Mouse (Mus musculus) hindbrain, embryonic 10.5 days (tissue): ENCODE measurements at regions not wholly inside any gene's neighbourhood (a gene's known extent, or its start where the extent isn't known, plus 50 kb on each side); places are given as distances from the start of the nearest gene placed in this dataset.
"Not testable (repeated sequence)": the region's sequence is repeated elsewhere in the genome, so short reads cannot be mapped to it uniquely, and the experiment has no call there.

Experiments used
- DNase-seq: peaks from one replicate; pipeline ENCODE4 v3.0.0-alpha.2; 2017; ENCODE audit warnings: low spot score
- H3K27ac ChIP-seq: fragments of 300-500 bp; sonication (generic); 2 replicates; pipeline ENCODE4 v1.5.1; 2016; ENCODE audit warnings: mild to moderate bottlenecking, moderate library complexity
- H3K27me3 ChIP-seq: fragments of 300-500 bp; sonication (generic); 2 replicates; pipeline ENCODE4 v1.6.1; 2016; ENCODE audit warnings: mild to moderate bottlenecking; ENCODE audit not compliant: poor library complexity, insufficient read depth, severe bottlenecking
- H3K36me3 ChIP-seq: fragments of 300-500 bp; sonication (generic); 2 replicates; pipeline ENCODE4 v1.6.1; 2016; ENCODE audit warnings: mild to moderate bottlenecking, moderate library complexity
- H3K4me1 ChIP-seq: fragments of 300-500 bp; sonication (generic); replicated peaks from 2 replicates; pipeline ENCODE4 v1.6.1; 2016; ENCODE audit warnings: mild to moderate bottlenecking
- H3K4me3 ChIP-seq: fragments of 300-500 bp; sonication (generic); 2 replicates; pipeline ENCODE4 v1.5.1; 2016; ENCODE audit warnings: mild to moderate bottlenecking, moderate library complexity
- H3K9me3 ChIP-seq: fragments of 300-500 bp; sonication (generic); 2 replicates; pipeline ENCODE4 v1.6.1; 2016; ENCODE audit warnings: mild to moderate bottlenecking, moderate library complexity
- whole genome bisulfite sequencing: fragments of 180-500 bp; shearing (Covaris S2); methylation state at CpG from one replicate; pipeline ENCODE4 v1.1.7; 2016; 5-methylcytosine and 5-hydroxymethylcytosine counted together

DNA sequence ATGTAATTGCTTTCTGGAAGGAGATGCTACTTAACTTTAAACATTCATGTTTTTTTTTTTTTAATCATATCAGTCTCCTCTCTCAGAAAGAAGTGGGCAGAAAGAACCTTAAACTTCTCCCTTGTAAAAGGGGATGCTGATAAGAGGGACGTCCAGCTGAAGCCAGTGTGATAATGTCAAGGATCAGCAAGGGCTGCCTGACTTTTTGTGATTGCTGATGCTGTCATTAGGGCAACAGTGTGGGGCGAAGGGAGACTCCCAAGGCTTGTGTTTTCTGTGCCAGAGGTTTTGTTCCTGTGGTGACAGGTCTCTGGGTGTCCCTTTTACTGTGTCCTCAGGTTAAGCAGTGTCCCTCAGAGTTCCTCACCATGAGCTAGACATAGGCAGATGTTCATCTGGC lies 61.8 kb upstream of the Prkar2b start:
- no peak for DNase-seq
- 0 out of 2 replicates have a peak overlapping the region, but pooled peaks have one; percentile 5 for H3K27ac ChIP-seq

DNA sequence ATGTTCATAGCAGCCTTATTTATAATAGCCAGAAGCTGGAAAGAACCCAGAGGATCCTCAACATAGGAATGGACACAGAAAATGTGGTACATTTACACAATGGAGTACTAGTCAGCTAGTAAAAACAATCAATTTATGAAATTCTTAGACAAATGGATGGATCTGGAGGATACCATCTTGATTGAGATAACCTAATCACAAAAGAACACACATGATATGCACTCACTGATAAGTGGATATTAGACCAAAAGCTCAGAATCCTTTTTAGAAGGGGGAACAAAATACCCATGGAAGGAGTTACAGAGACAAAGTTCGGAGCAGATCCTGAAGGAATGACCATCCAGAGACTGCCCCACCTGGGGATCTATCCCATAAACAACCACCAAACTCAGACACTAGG lies 60.9 kb upstream of the Prkar2b start:
- not testable (repeated sequence) for H3K4me1 ChIP-seq, DNase-seq, H3K36me3 ChIP-seq, H3K27ac ChIP-seq, H3K9me3 ChIP-seq, H3K27me3 ChIP-seq, H3K4me3 ChIP-seq
- 81% methylated on average over 1 of the region's 1 CpGs for WGBS

More for the DNA sequence above, 61.8 kb upstream of the Prkar2b start:
- Histone ChIP-seq H3K4me1 (peaks cover 6% of the 10 kb centered on the region), H3K27me3 (no peaks in the 10 kb centered on the region), H3K36me3 (no peaks in the 10 kb centered on the region), H3K9me3 (no peaks in the 10 kb centered on the region), H3K4me3 (no peak overlapping the region)
- WGBS, result 63% methylated on average over 2 of the region's 2 CpGs

DNA sequence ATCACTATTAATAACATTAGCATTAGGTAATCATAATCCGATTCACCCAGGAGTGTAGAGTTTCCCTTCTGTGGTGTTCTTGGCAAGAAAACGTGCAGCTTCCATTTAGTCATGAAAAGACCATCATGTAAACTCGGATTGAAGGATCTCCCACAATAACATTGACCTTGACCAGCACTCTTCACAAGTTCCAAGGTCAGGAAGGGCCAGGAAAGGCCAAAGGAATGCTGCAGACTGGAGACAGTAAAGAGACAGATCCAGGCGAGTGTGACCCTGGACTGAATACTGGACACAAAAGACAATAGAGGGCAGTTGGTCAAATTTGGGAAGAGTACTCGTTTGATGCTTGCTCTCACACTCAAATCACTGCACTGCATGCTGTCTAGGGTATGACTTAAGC lies 51.6 kb upstream of the Prkar2b start:
- no peak for DNase-seq
- H3K4me1 ChIP-seq, result peaks cover 10% of the 10 kb centered on the region
- no peak overlapping the region for H3K4me3 ChIP-seq
- WGBS, result 73% methylated on average over 5 of the region's 5 CpGs
- H3K36me3 ChIP-seq, result no peaks in the 10 kb centered on the region
- no peaks in the 10 kb centered on the region for H3K27me3 ChIP-seq
- H3K9me3 ChIP-seq, result no peaks in the 10 kb centered on the region
- H3K27ac ChIP-seq, result no peak overlapping the region

DNA sequence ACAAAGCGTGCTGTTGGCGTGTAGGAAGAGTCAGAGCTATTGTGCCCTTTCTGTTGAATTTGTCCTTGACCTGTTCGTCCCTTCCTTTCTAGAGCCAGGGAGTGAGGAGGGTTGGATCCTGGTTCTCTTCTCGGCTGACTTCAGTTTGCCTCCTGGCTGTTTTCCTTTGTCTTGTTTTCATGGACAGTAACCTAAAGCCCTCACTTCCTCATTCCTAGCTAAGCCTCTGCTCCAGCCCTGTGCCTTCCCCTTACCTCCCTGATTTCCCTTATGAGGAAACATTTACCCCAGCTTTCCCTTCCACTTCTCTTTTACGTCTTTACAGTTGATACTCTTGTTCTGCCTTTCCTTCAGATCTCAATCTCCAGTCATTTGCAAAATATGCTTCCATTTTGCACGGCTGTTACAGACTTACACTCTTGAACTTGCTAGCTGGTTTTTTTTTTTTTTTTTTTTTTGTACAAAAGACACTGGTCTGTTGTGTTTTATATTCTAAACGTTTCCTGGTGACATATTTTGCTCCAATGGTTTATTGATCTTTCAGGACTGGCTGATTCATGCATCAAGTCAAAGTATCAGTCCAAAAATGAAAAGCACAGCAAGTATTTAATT lies 50.5 kb upstream of the Prkar2b start:
- WGBS, result 48% methylated on average over 7 of the region's 7 CpGs
- H3K36me3 ChIP-seq, result no peaks in the 10 kb centered on the region
- H3K27ac ChIP-seq, result peak overlapping the region; percentile 63
- no peak overlapping the region for H3K4me3 ChIP-seq
- H3K9me3 ChIP-seq, result no peaks in the 10 kb centered on the region
- H3K4me1 ChIP-seq, result peaks cover 10% of the 10 kb centered on the region
- H3K27me3 ChIP-seq, result no peaks in the 10 kb centered on the region
- DNase-seq, result no peak

DNA sequence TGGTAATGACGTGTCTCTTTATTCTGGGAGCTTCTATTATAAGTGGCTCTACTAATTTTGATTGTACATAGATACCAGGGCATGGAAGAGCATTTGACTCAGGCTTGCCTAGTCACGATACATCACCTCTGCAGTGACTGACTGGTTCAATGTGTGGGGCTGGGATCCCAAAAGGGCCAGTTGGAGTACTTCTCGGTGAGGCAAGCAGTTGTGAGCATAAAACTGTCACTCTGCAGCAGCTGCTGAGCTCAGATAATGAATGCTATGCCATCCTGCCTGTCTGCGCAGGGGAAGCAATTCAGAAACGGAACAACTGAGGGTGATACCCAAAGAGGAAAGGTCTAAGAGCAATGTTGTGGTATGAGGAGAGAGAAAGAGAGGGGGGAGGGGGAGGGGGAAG lies 49.8 kb upstream of the Prkar2b start:
- Histone ChIP-seq H3K4me1 (peaks cover 11% of the 10 kb centered on the region), H3K27me3 (no peaks in the 10 kb centered on the region), H3K4me3 (no peak overlapping the region), H3K36me3 (no peaks in the 10 kb centered on the region), H3K9me3 (no peaks in the 10 kb centered on the region), H3K27ac (peak overlapping the region; percentile 63; the same call in 1 of the 2 replicates)
- DNase-seq, result no peak
- WGBS, result 52% methylated on average over 5 of the region's 5 CpGs
